Mouse (Mus musculus): ENCODE measurements at regions not wholly inside any gene's neighbourhood (a gene's known extent, or its start where the extent isn't known, plus 50 kb on each side); places are given as distances from the start of the nearest gene placed in this dataset.

DNA sequence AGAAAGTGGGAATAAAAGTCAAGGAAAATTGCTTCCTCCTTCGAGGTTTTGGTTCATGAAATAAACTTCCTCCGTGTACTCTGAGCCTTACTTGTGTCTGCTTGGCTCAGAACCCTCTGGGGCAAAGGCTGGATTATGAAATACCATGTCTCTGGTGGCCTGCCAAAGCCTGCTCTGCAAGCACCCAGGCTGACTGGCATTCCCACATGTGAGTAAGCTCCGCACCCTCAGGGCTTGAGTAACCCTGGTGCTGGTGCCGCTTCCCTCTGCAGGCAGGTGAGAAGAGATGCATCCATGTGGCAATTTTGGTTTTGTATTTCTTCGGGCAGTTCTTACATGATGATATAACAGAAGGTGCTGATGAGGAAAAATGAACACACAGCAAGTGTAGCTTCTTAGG lies 66.0 kb downstream of the Nr2f2 start:
- no peak overlapping the region for H3K27ac ChIP-seq (ENCODE audit: control insufficient read depth, insufficient read depth, low read depth, low read length)
- H3K4me3 ChIP-seq (ENCODE audit: control insufficient read depth, low read depth, low read length) = no peak overlapping the region
- H3K4me1 ChIP-seq (ENCODE audit: control insufficient read depth, insufficient read depth, low read length) = no peaks in the 10 kb centered on the region
- no peak for TF ChIP-seq CTCF (IDR thresholded peaks at IDR 0.05; ENCODE audit: control insufficient read depth, insufficient read depth, insufficient replicate concordance, low read depth, low read length)
- TF ChIP-seq POLR2A (IDR thresholded peaks at IDR 0.05; ENCODE audit: control insufficient read depth, low read depth, low read length) = no peak
- no peaks in the 10 kb centered on the region for H3K36me3 ChIP-seq (ENCODE audit: control insufficient read depth, insufficient read depth, low read length)
- H3K27me3 ChIP-seq (ENCODE audit: control insufficient read depth, insufficient read depth, low read length) = no peaks in the 10 kb centered on the region

DNA sequence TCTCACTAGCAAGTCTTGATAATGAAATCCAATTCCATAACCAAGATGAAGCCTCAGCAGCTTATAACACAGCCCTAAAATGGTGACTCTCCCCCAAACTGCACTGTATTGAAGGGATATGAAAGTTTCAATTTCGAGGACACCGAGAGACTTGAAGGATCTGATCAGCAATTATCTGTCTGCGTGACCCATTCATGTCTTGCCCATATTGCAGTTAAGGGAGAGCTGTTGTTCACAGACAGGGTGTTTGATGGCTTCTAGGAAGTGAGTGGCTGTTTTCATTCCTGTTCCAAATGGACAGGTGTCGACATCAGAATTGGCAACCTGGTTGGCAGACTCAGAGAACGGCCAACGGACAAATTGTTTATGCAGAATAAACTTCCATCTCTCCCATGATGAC lies 75.1 kb downstream of the Nr2f2 start:
- H3K4me3 ChIP-seq (ENCODE audit: control insufficient read depth, low read depth, low read length) = no peak overlapping the region
- H3K4me1 ChIP-seq (ENCODE audit: control insufficient read depth, insufficient read depth, low read length) = peaks cover 4% of the 10 kb centered on the region
- no peaks in the 10 kb centered on the region; the same call in none of the 2 replicates for H3K27me3 ChIP-seq (ENCODE audit: control insufficient read depth, insufficient read depth, low read length)
- H3K36me3 ChIP-seq (ENCODE audit: control insufficient read depth, insufficient read depth, low read length) = no peaks in the 10 kb centered on the region
- no peak for TF ChIP-seq POLR2A (IDR thresholded peaks at IDR 0.05; ENCODE audit: control insufficient read depth, low read depth, low read length)
- no peak overlapping the region for H3K27ac ChIP-seq (ENCODE audit: control insufficient read depth, insufficient read depth, low read depth, low read length)

DNA sequence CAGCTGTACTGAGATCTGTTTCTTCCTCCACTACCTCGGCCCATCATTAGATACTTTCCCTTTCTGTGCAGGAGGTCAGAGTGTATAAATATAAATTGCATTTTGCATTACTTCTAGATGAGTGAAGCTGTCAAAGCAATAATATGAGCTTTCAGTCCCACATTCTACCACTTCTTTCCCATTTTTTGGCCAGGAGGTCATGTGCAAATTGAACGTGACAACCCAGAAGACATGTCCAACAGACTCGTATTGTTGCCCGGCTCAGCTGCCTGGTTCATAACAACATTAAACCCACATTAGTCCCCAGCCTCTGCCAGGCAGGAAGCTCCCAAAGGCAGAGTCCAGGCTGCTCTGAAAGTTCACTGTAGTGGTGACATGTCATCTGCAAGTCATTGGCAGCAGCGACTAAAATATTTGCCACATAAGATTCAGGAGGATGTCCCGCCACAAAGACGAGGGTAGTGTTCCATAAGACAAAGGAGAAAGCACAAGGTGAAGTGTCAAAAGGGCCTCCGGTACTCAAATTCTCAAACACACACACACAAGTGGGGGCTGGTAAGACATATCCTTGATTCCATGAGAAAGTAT lies 75.7 kb downstream of the Nr2f2 start:
- TF ChIP-seq CTCF (IDR thresholded peaks at IDR 0.05; ENCODE audit: control insufficient read depth, insufficient read depth, insufficient replicate concordance, low read depth, low read length) (no peak), POLR2A (IDR thresholded peaks at IDR 0.05; ENCODE audit: control insufficient read depth, low read depth, low read length) (no peak)
- H3K4me1 ChIP-seq (ENCODE audit: control insufficient read depth, insufficient read depth, low read length) = peaks cover 4% of the 10 kb centered on the region
- H3K27ac ChIP-seq (ENCODE audit: control insufficient read depth, insufficient read depth, low read depth, low read length) = no peak overlapping the region
- no peak overlapping the region for H3K4me3 ChIP-seq (ENCODE audit: control insufficient read depth, low read depth, low read length)
- no peaks in the 10 kb centered on the region for H3K36me3 ChIP-seq (ENCODE audit: control insufficient read depth, insufficient read depth, low read length)
- no peaks in the 10 kb centered on the region; the same call in none of the 2 replicates for H3K27me3 ChIP-seq (ENCODE audit: control insufficient read depth, insufficient read depth, low read length)

DNA sequence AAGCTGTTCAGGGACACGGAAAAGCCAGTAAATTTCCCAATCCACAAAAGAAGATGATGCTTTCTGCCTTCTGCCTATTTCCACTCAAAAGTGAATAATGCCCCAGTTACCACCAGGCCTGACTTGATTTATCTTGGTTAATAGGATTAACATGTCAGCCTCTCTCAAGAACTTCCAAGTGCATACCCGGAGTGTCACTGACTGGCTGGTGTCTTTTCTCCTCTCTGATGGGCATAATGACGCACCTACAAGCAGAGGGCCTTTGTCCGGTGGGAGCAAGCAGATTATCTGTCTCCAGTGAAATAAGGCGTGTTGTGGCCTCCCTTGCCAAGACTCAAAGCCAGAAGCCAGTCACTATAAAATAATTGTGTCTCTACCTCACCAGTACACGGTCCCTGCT lies 76.3 kb downstream of the Nr2f2 start:
- TF ChIP-seq POLR2A (IDR thresholded peaks at IDR 0.05; ENCODE audit: control insufficient read depth, low read depth, low read length) (no peak), CTCF (IDR thresholded peaks at IDR 0.05; ENCODE audit: control insufficient read depth, insufficient read depth, insufficient replicate concordance, low read depth, low read length) (no peak)
- Histone ChIP-seq H3K27ac (ENCODE audit: control insufficient read depth, insufficient read depth, low read depth, low read length) (no peak overlapping the region), H3K36me3 (ENCODE audit: control insufficient read depth, insufficient read depth, low read length) (no peaks in the 10 kb centered on the region), H3K27me3 (ENCODE audit: control insufficient read depth, insufficient read depth, low read length) (no peaks in the 10 kb centered on the region; the same call in none of the 2 replicates), H3K4me3 (ENCODE audit: control insufficient read depth, low read depth, low read length) (no peak overlapping the region), H3K4me1 (ENCODE audit: control insufficient read depth, insufficient read depth, low read length) (peaks cover 4% of the 10 kb centered on the region)

DNA sequence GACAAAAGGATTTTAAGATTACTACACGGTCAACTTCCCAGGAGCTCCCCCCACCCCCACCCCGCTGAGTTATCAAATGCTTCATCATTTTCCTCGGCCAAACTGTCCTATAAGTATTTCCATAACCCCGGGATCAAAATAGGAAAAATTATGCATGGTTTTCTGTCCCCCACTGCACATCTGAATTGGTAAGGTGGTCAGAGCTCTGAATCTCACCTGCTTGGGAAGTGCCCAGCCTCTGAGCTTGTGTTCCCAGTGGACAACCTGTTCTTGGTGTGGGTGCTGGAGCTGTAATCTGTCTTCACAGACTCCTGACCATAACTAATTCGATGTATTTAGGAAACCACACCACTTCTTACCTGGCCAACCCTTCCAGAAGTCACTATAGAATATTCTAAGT lies 77.9 kb downstream of the Nr2f2 start:
- Histone ChIP-seq H3K4me3 (ENCODE audit: control insufficient read depth, low read depth, low read length) (no peak overlapping the region), H3K36me3 (ENCODE audit: control insufficient read depth, insufficient read depth, low read length) (no peaks in the 10 kb centered on the region), H3K4me1 (ENCODE audit: control insufficient read depth, insufficient read depth, low read length) (peaks cover 4% of the 10 kb centered on the region), H3K27ac (ENCODE audit: control insufficient read depth, insufficient read depth, low read depth, low read length) (no peak overlapping the region), H3K27me3 (ENCODE audit: control insufficient read depth, insufficient read depth, low read length) (no peaks in the 10 kb centered on the region; the same call in none of the 2 replicates)
- no peak for TF ChIP-seq CTCF (IDR thresholded peaks at IDR 0.05; ENCODE audit: control insufficient read depth, insufficient read depth, insufficient replicate concordance, low read depth, low read length)
- no peak for TF ChIP-seq POLR2A (IDR thresholded peaks at IDR 0.05; ENCODE audit: control insufficient read depth, low read depth, low read length)

DNA sequence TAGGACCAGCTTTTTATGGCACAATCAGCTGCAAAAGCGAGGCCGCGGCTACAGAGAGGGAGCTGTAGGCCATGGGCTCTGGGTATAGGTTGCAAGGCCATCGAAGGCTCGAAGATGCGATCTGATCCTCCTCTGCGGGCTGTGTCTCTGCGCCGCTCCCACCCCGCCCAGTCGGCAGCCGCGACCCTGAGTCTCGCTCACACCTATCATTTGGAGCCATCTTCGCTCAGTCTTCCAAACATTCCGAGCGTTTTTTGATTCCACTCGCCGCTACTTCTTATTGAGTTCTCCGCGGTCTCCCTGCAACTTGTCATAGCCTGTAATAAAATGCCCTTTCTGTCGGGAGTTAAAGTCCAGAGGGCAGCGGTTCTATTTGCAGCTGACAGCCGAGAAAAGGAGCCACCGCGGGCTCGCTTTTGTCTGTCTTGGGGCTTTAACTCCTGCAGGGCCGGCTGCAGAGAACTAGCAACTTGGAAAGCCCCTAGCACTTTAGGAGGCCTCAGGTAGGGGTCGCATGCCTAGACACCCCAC lies 78.6 kb downstream of the Nr2f2 start:
- Histone ChIP-seq H3K27ac (ENCODE audit: control insufficient read depth, insufficient read depth, low read depth, low read length) (no peak overlapping the region), H3K36me3 (ENCODE audit: control insufficient read depth, insufficient read depth, low read length) (no peaks in the 10 kb centered on the region), H3K4me1 (ENCODE audit: control insufficient read depth, insufficient read depth, low read length) (peaks cover 4% of the 10 kb centered on the region), H3K4me3 (ENCODE audit: control insufficient read depth, low read depth, low read length) (no peak overlapping the region), H3K27me3 (ENCODE audit: control insufficient read depth, insufficient read depth, low read length) (no peaks in the 10 kb centered on the region; the same call in none of the 2 replicates)
- TF ChIP-seq CTCF (IDR thresholded peaks at IDR 0.05; ENCODE audit: control insufficient read depth, insufficient read depth, insufficient replicate concordance, low read depth, low read length) (no peak), POLR2A (IDR thresholded peaks at IDR 0.05; ENCODE audit: control insufficient read depth, low read depth, low read length) (no peak)

DNA sequence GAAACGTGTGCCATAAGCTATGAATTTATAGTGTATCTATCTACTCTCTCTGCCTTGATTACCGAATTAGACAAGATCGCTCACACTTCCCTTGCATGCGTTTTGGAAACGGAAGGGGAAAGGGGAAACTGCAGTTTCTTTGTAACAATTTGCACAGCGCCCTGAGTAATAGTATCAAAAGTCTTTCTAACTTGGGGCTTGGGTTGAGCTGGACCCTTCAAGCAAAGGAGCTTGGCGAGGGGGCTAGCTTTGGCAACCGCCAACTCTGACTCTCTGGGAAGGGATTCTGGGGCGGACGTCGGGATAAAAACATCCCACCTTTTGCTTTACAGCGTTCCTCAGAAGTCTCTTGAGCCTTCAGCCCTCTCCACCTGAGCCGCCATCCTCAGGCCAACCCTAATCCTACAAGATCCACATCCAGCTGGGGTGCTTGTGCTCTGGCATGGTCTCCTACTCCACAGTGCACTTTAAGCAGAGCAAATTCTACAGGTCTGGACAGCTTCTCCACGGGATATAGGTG lies 79.6 kb downstream of the Nr2f2 start:
- H3K27me3 ChIP-seq (ENCODE audit: control insufficient read depth, insufficient read depth, low read length) = no peaks in the 10 kb centered on the region; the same call in none of the 2 replicates

More for the DNA sequence above, 79.6 kb downstream of the Nr2f2 start:
- TF ChIP-seq POLR2A (IDR thresholded peaks at IDR 0.05; ENCODE audit: control insufficient read depth, low read depth, low read length) (no peak), CTCF (IDR thresholded peaks at IDR 0.05; ENCODE audit: control insufficient read depth, insufficient read depth, insufficient replicate concordance, low read depth, low read length) (no peak)
- H3K27ac ChIP-seq (ENCODE audit: control insufficient read depth, insufficient read depth, low read depth, low read length) = no peak overlapping the region
- no peak overlapping the region for H3K4me3 ChIP-seq (ENCODE audit: control insufficient read depth, low read depth, low read length)
- H3K4me1 ChIP-seq (ENCODE audit: control insufficient read depth, insufficient read depth, low read length) = peaks cover 4% of the 10 kb centered on the region
- no peaks in the 10 kb centered on the region for H3K36me3 ChIP-seq (ENCODE audit: control insufficient read depth, insufficient read depth, low read length)
